Mouse (Mus musculus) kidney, adult 2 months (tissue): ENCODE results near the gene Crat.

Source experiments
- CTCF ChIP-seq: fragments of 200-500 bp; conservative IDR thresholded peaks from 2 replicates; pipeline ENCODE4 v1.5.1; 2011; ENCODE audit warnings: low read depth, mild to moderate bottlenecking, control low read depth, low read length, moderate library complexity, mixed read lengths; ENCODE audit not compliant: insufficient read depth, insufficient read length
- POLR2A ChIP-seq: fragments of 200-500 bp; IDR thresholded peaks from one replicate; pipeline ENCODE4 v1.6.1; 2011; ENCODE audit warnings: low read depth, low read length, control low read depth

DNA sequence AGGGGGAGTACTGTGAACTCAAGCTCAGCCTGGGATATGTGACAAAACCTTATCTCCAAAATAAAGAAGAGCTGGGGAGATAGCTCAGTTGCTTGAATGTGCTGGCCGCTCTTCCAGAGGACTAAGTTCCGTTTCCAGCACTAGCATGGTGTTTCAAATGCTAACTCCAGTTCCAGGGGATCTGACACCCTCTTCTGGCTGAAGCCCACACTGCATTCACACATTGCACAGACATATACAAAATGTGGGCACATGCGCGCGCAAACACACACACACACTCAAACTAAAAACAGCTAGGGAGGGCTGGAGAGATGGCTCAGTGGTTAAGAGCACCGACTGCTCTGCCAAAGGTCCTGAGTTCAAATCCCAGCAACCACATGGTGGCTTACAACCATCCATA is 43.6 kb upstream of the Crat start:
- no peak for TF ChIP-seq POLR2A
- TF ChIP-seq CTCF, result peak; percentile 31; the same call in 1 of the 2 replicates
